Mouse (Mus musculus): ENCODE data around the gene Adcy5.

Gene Adcy5

GRCm38 (mm10) chr16:35316856-35317264 lies 162.2 kb downstream of the Adcy5 start:
- no peak for DNase-seq (ENCODE audit: low spot score in 2 of 2)

- no peak for DNase-seq (ENCODE audit: low spot score in 2 of 2)
Measured at GRCm38 (mm10) chr16:35317460-35317859, 162.8 kb downstream of the Adcy5 start.

- DNase-seq (ENCODE audit: low spot score in 2 of 2), result no peak
Measured at GRCm38 (mm10) chr16:35318397-35318796, 163.7 kb downstream of the Adcy5 start.

DNA sequence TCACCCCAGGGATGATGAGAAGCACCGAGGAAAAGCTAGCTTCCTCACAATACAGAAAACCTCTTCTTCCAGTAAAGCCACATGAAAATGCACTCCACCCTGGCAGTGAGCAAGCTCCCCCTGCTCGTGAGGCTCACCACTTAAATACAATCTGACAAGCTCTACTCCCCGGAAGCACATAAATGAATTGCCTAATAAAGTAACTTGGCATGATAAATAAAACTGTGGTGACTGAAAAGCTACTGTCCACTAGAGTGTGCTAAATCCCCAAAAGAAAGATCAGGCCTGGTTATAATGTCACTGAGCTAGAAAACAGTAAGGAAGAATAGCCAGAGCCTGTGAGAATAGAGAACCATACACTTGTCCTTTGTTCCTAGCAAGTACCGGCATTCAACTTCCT lies 164.7 kb downstream of the Adcy5 start:
- DNase-seq (ENCODE audit: low spot score in 2 of 2), result no peak

DNA sequence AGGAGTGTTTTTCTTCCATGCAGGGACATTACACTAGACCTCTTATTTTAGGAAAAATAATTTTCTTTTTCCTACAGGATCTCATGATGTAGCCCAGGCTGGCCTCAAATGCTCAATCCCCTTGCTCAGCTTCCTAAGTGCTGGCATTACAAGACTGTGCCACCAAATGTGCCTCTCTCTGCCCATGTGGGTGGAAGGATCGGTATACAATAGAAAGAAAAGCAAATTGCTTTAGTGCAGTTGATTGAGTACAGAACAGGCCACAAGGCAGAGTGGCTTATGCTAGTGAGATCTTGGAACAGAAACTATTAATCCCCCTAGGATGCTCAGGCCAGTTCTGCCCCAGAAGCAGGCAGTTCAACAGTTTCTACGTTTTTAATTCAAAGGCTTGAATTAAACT lies 165.1 kb downstream of the Adcy5 start:
- no peak for DNase-seq (ENCODE audit: low spot score in 2 of 2)

GRCm38 (mm10) chr16:35330451-35330850 lies 175.8 kb downstream of the Adcy5 start:
- no peak for DNase-seq (ENCODE audit: low spot score in 2 of 2)

All from right cerebral cortex, postnatal 36 days (tissue).